Mouse (Mus musculus): ENCODE measurements at regions not wholly inside any gene's neighbourhood (a gene's known extent, or its start where the extent isn't known, plus 50 kb on each side); places are given as distances from the start of the nearest gene placed in this dataset.
A peak's percentile ranks its signal among the peaks of the same experiment; 100 is the strongest.

GRCm38 (mm10) chr10:125726546-125726945 lies 239.4 kb upstream of the Lrig3 start:
- DNase-seq = peak in 1 of 2 experiments; percentile 23

- no peak for DNase-seq
Observed at GRCm38 (mm10) chr10:125735744-125736494, 230.0 kb upstream of the Lrig3 start.

DNA sequence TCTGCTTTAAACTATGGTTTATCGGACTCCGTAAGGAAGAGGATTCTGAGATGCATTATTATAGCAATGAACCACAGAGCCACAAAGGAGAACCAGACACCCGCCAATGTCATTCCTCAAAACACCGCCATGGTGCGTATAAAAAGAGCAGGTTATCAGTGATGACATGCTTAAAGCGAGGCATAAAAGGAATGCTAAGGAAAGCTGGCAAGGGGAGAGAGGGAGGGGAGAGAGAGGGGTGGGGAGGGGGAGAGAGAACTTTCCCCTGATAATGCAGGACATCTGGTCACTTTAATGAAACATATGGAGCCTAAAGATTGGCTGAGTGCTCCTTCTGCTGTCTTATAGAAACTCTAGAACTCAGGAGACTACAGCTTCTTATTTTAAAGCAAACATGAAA lies 222.8 kb upstream of the Lrig3 start:
- no peak for DNase-seq

GRCm38 (mm10) chr10:125749031-125749585 lies 216.9 kb upstream of the Lrig3 start:
- DNase-seq = peak; percentile 28 to 39

DNA sequence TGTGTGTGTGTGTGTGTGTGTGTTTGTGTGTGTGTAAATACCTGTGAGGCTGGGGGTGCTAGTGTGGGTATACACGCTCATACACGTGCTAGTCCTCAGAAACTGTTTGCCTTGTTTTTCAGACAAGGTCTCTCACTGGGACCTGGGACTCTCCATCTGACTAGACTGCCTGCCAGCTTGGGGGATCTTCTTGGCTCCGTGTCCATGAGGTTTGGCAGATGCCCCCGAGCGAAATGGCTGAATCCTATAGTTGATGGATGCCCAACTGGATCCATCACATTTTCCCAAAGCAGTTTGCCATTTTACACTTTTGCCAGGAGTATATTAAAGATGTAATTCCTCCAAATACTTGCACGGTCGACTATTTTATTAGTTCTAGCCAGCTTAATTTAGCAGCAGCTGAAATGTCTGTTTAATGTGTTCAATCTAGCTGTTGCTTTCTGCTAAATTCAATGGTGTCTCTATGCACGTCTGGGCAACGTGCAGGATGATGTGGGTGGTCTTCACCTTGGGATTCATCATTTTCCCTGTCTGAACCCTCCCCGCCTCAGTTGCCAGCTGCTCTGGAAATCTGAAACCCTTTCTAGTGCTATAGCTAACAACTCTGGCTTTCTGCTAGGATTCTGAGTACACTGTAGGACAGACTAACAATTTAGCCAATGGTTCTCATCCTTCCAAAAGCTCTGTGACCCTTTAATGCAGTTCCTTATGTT lies 213.3 kb upstream of the Lrig3 start:
- DNase-seq = no peak

GRCm38 (mm10) chr10:125759171-125759570 lies 206.8 kb upstream of the Lrig3 start:
- no peak for DNase-seq

- no peak for DNase-seq
Observed at GRCm38 (mm10) chr10:125762367-125763068, 203.4 kb upstream of the Lrig3 start.

DNA sequence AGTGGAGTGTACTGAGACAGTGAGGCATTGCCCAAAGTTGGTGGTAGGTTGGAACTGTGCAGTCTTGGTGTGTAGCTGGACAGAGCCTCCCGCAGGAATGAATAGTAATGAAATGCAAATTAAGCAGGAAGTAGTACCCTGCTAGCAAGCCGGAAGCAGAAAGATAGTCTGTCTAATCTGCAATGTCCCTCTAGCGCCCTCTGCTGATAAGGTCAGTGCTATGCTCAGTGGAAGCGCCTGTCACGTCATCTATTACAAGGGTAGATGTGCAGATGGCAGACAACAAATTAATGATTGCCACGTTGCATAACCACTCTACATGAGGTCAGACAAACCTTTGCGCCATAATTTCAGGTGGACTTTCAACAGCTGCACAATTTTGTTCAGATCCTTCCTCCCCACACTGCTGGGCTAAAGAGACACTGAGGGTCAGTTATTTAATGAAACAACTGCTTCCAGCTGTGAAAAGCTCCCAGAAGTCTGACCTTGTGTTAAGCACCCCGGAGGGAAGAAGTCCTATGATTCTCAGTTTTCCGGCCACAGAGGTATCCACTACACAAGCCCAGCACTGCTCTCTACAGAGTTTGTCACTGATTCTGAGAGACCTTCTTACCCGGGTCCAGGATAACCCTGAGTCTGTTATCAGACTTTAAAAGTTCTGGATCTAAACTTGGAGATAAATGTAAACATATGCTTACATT lies 201.4 kb upstream of the Lrig3 start:
- DNase-seq = peak; percentile 83 to 87

DNA sequence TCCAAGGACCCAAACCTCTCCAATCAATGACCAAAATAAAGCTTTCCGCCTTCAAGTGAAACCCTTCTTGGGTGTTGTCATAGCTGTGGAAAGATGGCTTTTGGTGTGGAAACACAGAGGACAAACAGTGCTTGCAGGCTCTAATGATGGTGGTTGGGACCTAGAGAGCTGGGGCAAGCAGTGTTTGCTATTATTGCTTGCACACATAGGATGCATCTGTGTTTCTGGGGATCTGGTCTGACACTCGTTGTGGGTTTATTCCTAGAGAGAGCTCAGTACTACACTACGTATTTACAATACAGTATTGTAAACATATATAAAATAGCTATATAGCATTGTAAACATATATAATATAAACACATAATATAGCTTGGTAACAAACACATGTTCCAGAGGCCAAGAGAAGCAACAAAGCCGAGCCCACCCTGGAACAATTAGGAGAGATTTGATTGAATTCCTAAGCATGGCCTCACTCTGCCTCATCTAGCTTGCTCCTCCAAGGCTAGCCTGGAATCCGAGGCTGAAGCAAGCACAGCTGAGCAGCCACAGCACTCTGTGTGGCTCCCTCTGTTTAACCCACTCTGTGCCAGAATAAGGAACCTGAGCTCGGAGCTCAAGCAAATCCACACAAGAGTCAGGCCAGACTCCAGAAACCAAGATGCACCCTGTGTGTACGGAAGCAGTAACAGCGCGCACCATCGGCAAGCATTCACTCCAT lies 200.7 kb upstream of the Lrig3 start:
- no peak for DNase-seq

GRCm38 (mm10) chr10:125768281-125768680 lies 197.7 kb upstream of the Lrig3 start:
- no peak for DNase-seq

- no peak for DNase-seq
Observed at GRCm38 (mm10) chr10:125773541-125773940, 192.4 kb upstream of the Lrig3 start.

- no peak for DNase-seq
Observed at GRCm38 (mm10) chr10:125782486-125782885, 183.5 kb upstream of the Lrig3 start.

GRCm38 (mm10) chr10:125784896-125785295 lies 181.1 kb upstream of the Lrig3 start:
- peak; percentile 53 to 70 for DNase-seq

DNA sequence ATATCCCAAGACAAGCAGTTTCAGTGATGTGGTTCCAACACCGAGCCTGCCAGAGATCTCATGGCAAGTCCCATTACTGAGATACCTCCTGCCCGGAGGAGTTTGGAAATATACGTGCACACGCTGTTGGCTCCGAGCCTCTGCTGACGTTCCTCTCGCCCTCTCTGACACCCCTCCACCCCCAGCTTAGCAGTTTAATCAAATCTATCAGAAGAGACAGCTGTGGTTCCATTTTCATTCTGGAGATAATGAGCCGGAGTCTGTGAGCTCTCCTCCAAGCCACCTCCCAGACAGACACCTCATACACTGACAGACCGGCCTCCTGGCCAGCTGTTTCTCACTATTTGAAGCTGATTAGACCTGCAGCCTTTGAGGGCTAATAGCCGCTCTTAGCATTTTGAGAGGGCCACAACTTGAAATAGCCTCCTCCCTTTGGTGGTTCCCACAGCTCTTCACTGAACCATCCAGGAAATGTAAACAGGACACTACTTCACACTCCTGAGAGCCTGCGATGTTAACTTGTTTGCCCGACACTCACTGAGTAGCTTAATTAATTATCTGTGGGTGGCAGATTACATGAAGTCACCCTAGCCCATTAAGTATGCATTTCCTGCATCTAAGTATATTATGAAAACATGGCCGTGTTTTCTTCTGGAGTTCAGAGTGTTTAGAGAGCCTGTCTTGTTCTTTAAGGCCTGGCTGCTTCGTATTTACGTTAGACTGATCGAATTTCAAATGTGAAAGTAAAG lies 180.3 kb upstream of the Lrig3 start:
- DNase-seq = no peak

- peak in 1 of 2 experiments; percentile 3 for DNase-seq
Observed at GRCm38 (mm10) chr10:125786197-125786879, 179.6 kb upstream of the Lrig3 start.

GRCm38 (mm10) chr10:125786880-125787337 lies 179.1 kb upstream of the Lrig3 start:
- peak in 1 of 2 experiments; percentile 3 for DNase-seq

- no peak for DNase-seq
Observed at GRCm38 (mm10) chr10:125787441-125788060, 178.4 kb upstream of the Lrig3 start.

DNA sequence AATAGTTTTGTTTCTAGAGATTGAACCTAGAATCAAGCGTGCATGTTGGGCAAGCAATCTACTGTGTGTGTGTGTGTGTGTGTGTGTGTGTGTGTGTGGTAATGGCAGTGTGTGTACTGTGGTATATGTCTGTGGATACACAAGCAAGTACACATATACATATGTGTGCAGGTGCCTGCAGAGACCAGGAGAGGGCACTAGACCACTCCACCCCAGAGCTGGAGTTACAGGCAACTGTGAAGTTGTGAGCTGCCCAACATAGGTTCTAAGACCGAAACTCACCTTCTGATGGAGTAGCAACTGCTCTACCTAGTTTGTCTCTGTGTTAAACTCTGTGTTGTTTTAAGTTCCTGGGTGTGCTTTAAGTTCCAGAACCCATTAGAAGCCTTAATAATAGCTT lies 177.7 kb upstream of the Lrig3 start:
- peak in 1 of 2 experiments; percentile 7 for DNase-seq

GRCm38 (mm10) chr10:125790924-125791323 lies 175.0 kb upstream of the Lrig3 start:
- DNase-seq = no peak

GRCm38 (mm10) chr10:125794504-125794903 lies 171.5 kb upstream of the Lrig3 start:
- no peak for DNase-seq
